Mouse (Mus musculus) spleen, postnatal 10 days (tissue): ENCODE measurements around the gene Morc3.

ENCODE experiments used
- DNase-seq, 2 experiments: peaks; one replicate each; pipeline ENCODE4 v3.0.0; 2021 to 2022; ENCODE audit warnings: low spot score in 2 of 2

The Morc3 gene

DNA sequence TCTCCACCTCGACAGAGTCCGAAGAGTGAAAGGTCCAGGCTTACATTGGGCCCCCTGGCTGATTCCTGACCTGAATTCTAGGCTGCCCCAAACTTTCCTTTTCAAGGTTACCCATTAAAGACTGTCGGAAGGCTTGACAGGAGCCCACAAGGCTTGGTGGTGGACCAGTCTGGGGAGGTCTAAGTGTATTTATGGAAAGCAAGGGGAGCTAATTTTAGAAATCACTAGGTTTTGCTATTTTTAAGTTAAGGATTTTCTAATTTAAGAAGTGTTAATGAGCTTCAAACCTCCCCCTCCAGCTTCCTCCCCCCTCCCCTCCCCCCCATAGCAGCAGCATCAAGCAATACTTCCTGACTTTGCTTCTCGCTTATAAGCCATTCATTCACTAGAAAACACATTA is 88.8 kb downstream of the Morc3 start:
- DNase-seq: no peak

- DNase-seq: no peak
Observed at GRCm38 (mm10) chr16:93922835-93923389, 91.0 kb downstream of the Morc3 start.

- DNase-seq: no peak
Observed at GRCm38 (mm10) chr16:93923788-93924187, 91.9 kb downstream of the Morc3 start.
